ENCODE assay signal across 12 mouse cellular contexts in the genomic region with DNA sequence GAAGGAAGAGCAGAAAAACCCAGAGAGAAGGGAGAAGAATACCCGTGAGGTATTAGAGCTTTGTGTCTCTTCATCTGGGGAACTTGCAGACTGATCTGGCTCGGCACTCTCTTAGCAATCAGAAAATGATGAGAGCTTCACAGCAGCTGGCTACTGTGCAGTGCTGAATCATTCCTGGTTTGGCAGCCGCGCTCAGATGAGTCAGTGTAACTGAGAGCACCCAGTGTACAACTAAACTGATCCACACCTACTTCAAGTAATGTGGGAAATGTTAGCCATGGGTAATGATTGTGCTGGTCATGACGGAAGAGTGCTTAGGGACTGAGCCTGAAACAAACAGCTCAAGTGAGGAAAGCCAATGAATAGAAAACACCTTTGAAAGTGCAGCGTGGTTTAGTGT. TPM values are rescaled to one million over a fixed set of nuclear protein-coding genes. Genes with fewer than 3 reads are reported as not detected.
DNase-seq lines count a peak whose midpoint lies in the region; ATAC-seq and TF ChIP-seq lines count a peak whose summit lies in the region.
"Had no signal": no experiment of that assay in that cellular context is flagged by ENCODE, and none has a peak within 500 bp of the region (broad histone marks: within the 10 kb centered on the region; RNA-seq: fewer than 3 reads in every experiment).

No protein-coding gene starts in this region.

- CTCF ChIA-PET in Patski (lab: Charles Lee) = no interaction called here

- H3K36me3 ChIP-seq in myocyte (ENCODE audit: control insufficient read depth, insufficient read depth) = peaks cover 13% of the 10 kb centered on the region
- H3K36me3 ChIP-seq in liver, embryonic 12.5 days = peaks cover 56% of the 10 kb centered on the region

- DNase-seq in gastrocnemius, adult 18-20 months (ENCODE audit: low spot score) = peak; percentile 72
- DNase-seq in gastrocnemius, postnatal 4 days (ENCODE audit: low spot score in 2 of 2) = no peak
- peak; percentile 25 for DNase-seq in Patski (ENCODE audit: low read depth, low spot score)
- peak; percentile 41 to 56 for DNase-seq in gastrocnemius, postnatal 36 days
- no peak for DNase-seq in yolk sac, embryonic 10.5 days (ENCODE audit: low spot score)
- DNase-seq in spleen, postnatal 10 days (ENCODE audit: low spot score in 2 of 2) = no peak

- intact Hi-C loops in gastrocnemius, postnatal 36 days (cut with DNase I) = no loop called here

- POLR2A ChIA-PET in Patski (lab: Charles Lee) = no interaction called here

- H3K79me2 ChIP-seq in myocyte (ENCODE audit: control insufficient read depth, insufficient read depth) = no peaks in the 10 kb centered on the region

- H3K9me3 ChIP-seq in liver, embryonic 12.5 days (replicated peaks) = no peaks in the 10 kb centered on the region
- H3K9me3 ChIP-seq: neural tube, embryonic 13.5 days had no signal

- H3K4me3 ChIP-seq in myocyte = no peak overlapping the region
- H3K4me3 ChIP-seq in liver, embryonic 12.5 days = no peak overlapping the region
- H3K4me3 ChIP-seq: neural tube, embryonic 13.5 days had no signal

- TF ChIP-seq POLR2A in myocyte (IDR thresholded peaks at IDR 0.05; ENCODE audit: insufficient read length, low read depth) = no peak

- no peak overlapping the region for H3K27ac ChIP-seq in liver, embryonic 12.5 days
- H3K27ac ChIP-seq: neural tube, embryonic 13.5 days had no signal

- no peak overlapping the region for H3K9ac ChIP-seq in liver, embryonic 12.5 days
- H3K9ac ChIP-seq: neural tube, embryonic 13.5 days had no signal

- WGBS in liver, embryonic 12.5 days (ENCODE audit: insufficient replicate concordance) = 77% methylated on average over 6 of the region's 6 CpGs

- peak; percentile 92 for ATAC-seq in Patski
- ATAC-seq in liver, embryonic 12.5 days = no peak
- ATAC-seq: CD4-positive, CD25-positive, alpha-beta regulatory T cell, adult 4 months; forebrain, embryonic 16.5 days; lung, postnatal 0 days had no signal

- peak overlapping the region; percentile 69 for H3K4me2 ChIP-seq in myocyte (ENCODE audit: low read depth)
- no peak overlapping the region for H3K4me2 ChIP-seq in liver, embryonic 12.5 days
- H3K4me2 ChIP-seq: neural tube, embryonic 13.5 days had no signal

- H3ac ChIP-seq in myocyte (ENCODE audit: control insufficient read depth, insufficient read length) = no peak overlapping the region

- H3K4me1 ChIP-seq in liver, embryonic 12.5 days = no peaks in the 10 kb centered on the region
- H3K4me1 ChIP-seq: neural tube, embryonic 13.5 days had no signal

- H3K27me3 ChIP-seq in Patski = no peaks in the 10 kb centered on the region
- no peaks in the 10 kb centered on the region for H3K27me3 ChIP-seq in myocyte (ENCODE audit: control insufficient read depth, insufficient read depth, insufficient read length)
- no peaks in the 10 kb centered on the region for H3K27me3 ChIP-seq in liver, embryonic 12.5 days (replicated peaks)

- in situ Hi-C loops in Patski (cut with MboI; ENCODE audit: low pct_unique_long_range_greater_than_20kb) = no loop called here

- TF ChIP-seq CTCF in Patski (IDR thresholded peaks at IDR 0.05) = no peak

TF ChIP-seq in myocyte, 11 proteins besides CTCF, POLR2A, EP300 and RAD21:
- TF ChIP-seq MYOD1 (IDR thresholded peaks at IDR 0.05; ENCODE audit: control insufficient read depth in 1 of 3, insufficient read length in 2 of 3, low read depth in 2 of 3) (peak in 2 of 3 experiments; percentile 48 to 62), E2F4 (IDR thresholded peaks at IDR 0.05; ENCODE audit: insufficient read depth) (no peak), MYOG (IDR thresholded peaks at IDR 0.05; ENCODE audit: control insufficient read depth in 1 of 3, insufficient read depth in 1 of 3, insufficient read length in 2 of 3, low read depth in 2 of 3) (peak in 2 of 3 experiments; percentile 45 to 47)

RNA-seq across cellular contexts. Expression of a gene that starts 19.9 kb away (rescaled TPM):
- 10 to 100 TPM; 11.5 to 16.0 TPM for total RNA-seq in gastrocnemius, adult 18-20 months (2021)
- total RNA-seq in gastrocnemius, postnatal 4 days (2021) = 10 to 100 TPM; 15.4 to 27.5 TPM
- polyA plus RNA-seq in Patski (2021) = 42.8 TPM
- 10 to 100 TPM; 12.9 to 15.1 TPM for total RNA-seq in gastrocnemius, postnatal 36 days (2021)
- 18.7 TPM for polyA plus RNA-seq in myocyte (2012; fragmentation: generic; extraction: Trizol)
- 25.5 and 32.2 TPM in 2 replicates for polyA plus RNA-seq in liver, embryonic 12.5 days (2016; fragmentation: Nextera tagmentation; extraction: Ambion mirVana)

RNA-seq across cellular contexts. Expression of a gene that starts 29.8 kb away (rescaled TPM):
- total RNA-seq in gastrocnemius, adult 18-20 months (2021) = 10 to 100 TPM; 23.0 to 33.9 TPM
- total RNA-seq in gastrocnemius, postnatal 4 days (2021) = 10 to 100 TPM; 20.8 to 29.0 TPM
- polyA plus RNA-seq in Patski (2021) = 12.3 TPM
- 10 to 100 TPM; 25.8 to 29.7 TPM for total RNA-seq in gastrocnemius, postnatal 36 days (2021)
- 22.3 TPM for polyA plus RNA-seq in myocyte (2012; fragmentation: generic; extraction: Trizol)
- polyA plus RNA-seq in liver, embryonic 12.5 days (2016; fragmentation: Nextera tagmentation; extraction: Ambion mirVana) = 6.0 and 6.2 TPM in 2 replicates

Comparison
In these comparisons a context has a peak if more than half of its experiments do, and no peak if none do; other contexts are left out.
1. DNase-seq: peak in gastrocnemius, adult 18-20 months (single experiment), Patski (single experiment) and gastrocnemius, postnatal 36 days (2 of 2); none in gastrocnemius, postnatal 4 days (0 of 2), yolk sac, embryonic 10.5 days (single experiment) and spleen, postnatal 10 days (0 of 2).